Mouse (Mus musculus) embryonic facial prominence, embryonic 13.5 days (tissue): ENCODE data around the gene Sema4c. TPM values are rescaled to one million over a fixed set of nuclear protein-coding genes. Genes with fewer than 3 reads are reported as not detected.

Experiments
- ATAC-seq: fragments of 200-750 bp; cut with Nextera tagmentation; 2 replicates; pipeline ENCODE4 v1.8.0; 2017; ENCODE audit warnings: low read depth; ENCODE audit not compliant: insufficient number of reproducible peaks, insufficient read depth, low FRiP score, low TSS enrichment
- H3K27ac ChIP-seq: fragments of 300-500 bp; sonication (generic); 2 replicates; pipeline ENCODE4 v1.5.1; 2015; ENCODE audit warnings: moderate library complexity, mild to moderate bottlenecking, inconsistent platforms
- H3K27me3 ChIP-seq: fragments of 300-500 bp; sonication (generic); 2 replicates; pipeline ENCODE4 v1.6.1; 2015; ENCODE audit warnings: mild to moderate bottlenecking, inconsistent platforms
- H3K36me3 ChIP-seq: fragments of 300-500 bp; sonication (generic); 2 replicates; pipeline ENCODE4 v1.6.1; 2015; ENCODE audit warnings: mild to moderate bottlenecking, inconsistent platforms
- H3K4me1 ChIP-seq: fragments of 300-500 bp; sonication (generic); 2 replicates; pipeline ENCODE4 v1.6.1; 2015; ENCODE audit warnings: inconsistent platforms
- H3K4me2 ChIP-seq: fragments of 300-500 bp; sonication (generic); 2 replicates; pipeline ENCODE4 v1.6.1; 2015; ENCODE audit warnings: moderate library complexity, mild to moderate bottlenecking, inconsistent platforms
- H3K4me3 ChIP-seq: fragments of 300-500 bp; sonication (generic); 2 replicates; pipeline ENCODE4 v1.5.1; 2015; ENCODE audit warnings: mild to moderate bottlenecking, inconsistent platforms
- H3K9ac ChIP-seq: fragments of 300-500 bp; sonication (generic); 2 replicates; pipeline ENCODE4 v1.6.1; 2015; ENCODE audit warnings: mild to moderate bottlenecking, inconsistent platforms
- H3K9me3 ChIP-seq: fragments of 300-500 bp; sonication (generic); 2 replicates; pipeline ENCODE4 v1.6.1; 2016; ENCODE audit warnings: inconsistent platforms
- WGBS: fragments of 180-500 bp; shearing (Covaris S2); methylation state at CpG from one replicate; pipeline ENCODE4 v1.1.7; 2015; ENCODE audit warnings: mixed read lengths; 5-methylcytosine and 5-hydroxymethylcytosine counted together
- polyA plus RNA-seq: library from polyadenylated mRNA; unstranded; fragments of >200 nt; fragmentation: Nextera tagmentation; extraction: Ambion mirVana; gene quantifications from 2 replicates; pipeline ENCODE4 v1.2.1, GENCODE M21; 2015

Sema4c gene
- polyA plus RNA-seq, 1 experiment from 2014 or later, result 22.5 TPM

DNA sequence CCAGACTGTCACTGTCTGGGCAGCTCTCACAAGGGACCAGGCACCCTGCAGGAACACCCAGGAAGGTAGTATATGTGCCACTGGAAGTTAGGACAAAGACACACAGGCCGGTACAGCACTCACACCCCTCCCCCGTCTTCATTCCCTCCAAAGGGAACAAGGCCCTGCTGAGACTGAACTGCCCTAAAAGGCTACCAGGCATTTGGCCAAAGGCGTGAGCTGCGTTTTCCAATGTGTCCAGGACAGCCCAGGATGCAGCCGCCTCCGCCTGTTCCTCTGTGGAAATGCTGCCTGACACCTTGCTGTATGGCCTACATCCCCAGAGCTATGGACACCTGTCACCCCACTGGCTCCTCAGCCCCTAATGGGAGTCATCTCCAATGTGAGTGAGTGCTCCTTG lies 31.3 kb upstream of the Sema4c start:
- Histone ChIP-seq H3K27ac (peak overlapping the region; percentile 89; the same call in 1 of the 2 replicates), H3K4me1 (peaks cover 63% of the 10 kb centered on the region), H3K27me3 (no peaks in the 10 kb centered on the region), H3K9ac (0 out of 2 replicates have a peak overlapping the region, but pooled peaks have one; percentile 27), H3K4me2 (no peak overlapping the region), H3K36me3 (no peaks in the 10 kb centered on the region), H3K9me3 (no peaks in the 10 kb centered on the region), H3K4me3 (no peak overlapping the region)
- WGBS, result 72% methylated on average over 6 of the region's 6 CpGs
- no peak for ATAC-seq

- H3K27me3 ChIP-seq, result no peaks in the 10 kb centered on the region
- no peaks in the 10 kb centered on the region for H3K36me3 ChIP-seq
- H3K4me2 ChIP-seq, result peak overlapping the region; percentile 31
- peak; percentile 83 for ATAC-seq
- H3K27ac ChIP-seq, result peak overlapping the region; percentile 89
- peak overlapping the region; percentile 27; the same call in 1 of the 2 replicates for H3K9ac ChIP-seq
- no peak overlapping the region for H3K4me3 ChIP-seq
- peaks cover 70% of the 10 kb centered on the region for H3K4me1 ChIP-seq
- WGBS, result 36% methylated on average over 13 of the region's 13 CpGs
- H3K9me3 ChIP-seq, result no peaks in the 10 kb centered on the region
Observed at GRCm38 (mm10) chr1:36588476-36589450, 30.6 kb upstream of the Sema4c start.

- no peaks in the 10 kb centered on the region for H3K36me3 ChIP-seq
- no peak overlapping the region for H3K4me3 ChIP-seq
- 85% methylated on average over 6 of the region's 6 CpGs for WGBS
- H3K9ac ChIP-seq, result no peak overlapping the region
- peaks cover 75% of the 10 kb centered on the region for H3K4me1 ChIP-seq
- ATAC-seq, result no peak
- H3K4me2 ChIP-seq, result no peak overlapping the region
- H3K27ac ChIP-seq, result peak overlapping the region; percentile 89
- no peaks in the 10 kb centered on the region for H3K27me3 ChIP-seq
- H3K9me3 ChIP-seq, result no peaks in the 10 kb centered on the region
Observed at GRCm38 (mm10) chr1:36587860-36588259, 29.7 kb upstream of the Sema4c start.

DNA sequence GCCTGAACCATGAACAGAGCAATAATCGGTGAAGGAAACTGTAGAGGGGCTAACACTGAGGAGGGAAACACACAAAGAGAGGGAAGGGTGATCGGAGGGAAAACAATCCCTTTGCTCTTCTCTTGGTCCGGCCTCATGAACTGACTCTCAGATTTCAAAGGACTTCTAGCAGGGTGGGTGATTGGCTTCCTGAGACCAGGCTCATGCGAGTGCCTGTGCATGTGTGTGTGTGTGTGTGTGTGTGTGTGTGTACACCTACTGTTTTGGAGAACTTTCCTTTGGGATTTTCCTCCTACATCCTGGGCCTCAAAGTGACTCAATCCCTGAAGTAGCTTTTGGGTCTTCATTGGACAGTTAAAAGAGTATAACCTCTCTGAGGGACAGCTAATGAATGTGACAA lies 28.1 kb upstream of the Sema4c start:
- WGBS, result 17% methylated on average over 4 of the region's 4 CpGs
- H3K4me3 ChIP-seq, result no peak overlapping the region
- no peak overlapping the region for H3K4me2 ChIP-seq
- ATAC-seq, result no peak
- H3K36me3 ChIP-seq, result no peaks in the 10 kb centered on the region
- no peaks in the 10 kb centered on the region for H3K27me3 ChIP-seq
- no peaks in the 10 kb centered on the region for H3K9me3 ChIP-seq
- no peak overlapping the region for H3K27ac ChIP-seq
- H3K4me1 ChIP-seq, result peaks cover 75% of the 10 kb centered on the region
- H3K9ac ChIP-seq, result no peak overlapping the region

GRCm38 (mm10) chr1:36583408-36584116 lies 25.4 kb upstream of the Sema4c start:
- H3K27me3 ChIP-seq, result no peaks in the 10 kb centered on the region
- peaks cover 74% of the 10 kb centered on the region for H3K4me1 ChIP-seq
- no peaks in the 10 kb centered on the region for H3K9me3 ChIP-seq
- H3K9ac ChIP-seq, result no peak overlapping the region
- H3K36me3 ChIP-seq, result no peaks in the 10 kb centered on the region
- no peak overlapping the region for H3K27ac ChIP-seq
- no peak overlapping the region for H3K4me3 ChIP-seq
- no peak overlapping the region for H3K4me2 ChIP-seq
- 67% methylated on average over 8 of the region's 8 CpGs for WGBS
- ATAC-seq, result no peak

- H3K9me3 ChIP-seq, result no peaks in the 10 kb centered on the region
- no peaks in the 10 kb centered on the region for H3K27me3 ChIP-seq
- no peak for ATAC-seq
- no peak overlapping the region for H3K27ac ChIP-seq
- WGBS, result 73% methylated on average over 8 of the region's 8 CpGs
- no peaks in the 10 kb centered on the region for H3K36me3 ChIP-seq
- no peak overlapping the region for H3K4me3 ChIP-seq
- H3K4me1 ChIP-seq, result peaks cover 62% of the 10 kb centered on the region
- no peak overlapping the region for H3K9ac ChIP-seq
- H3K4me2 ChIP-seq, result no peak overlapping the region
Observed at GRCm38 (mm10) chr1:36582211-36582610, 24.1 kb upstream of the Sema4c start.

GRCm38 (mm10) chr1:36581260-36581659 lies 23.1 kb upstream of the Sema4c start:
- no peaks in the 10 kb centered on the region for H3K27me3 ChIP-seq
- H3K9me3 ChIP-seq, result no peaks in the 10 kb centered on the region
- H3K4me2 ChIP-seq, result no peak overlapping the region; the same call in 1 of the 2 replicates
- H3K4me1 ChIP-seq, result peaks cover 62% of the 10 kb centered on the region
- no peaks in the 10 kb centered on the region for H3K36me3 ChIP-seq
- H3K4me3 ChIP-seq, result no peak overlapping the region
- 79% methylated on average over 5 of the region's 5 CpGs for WGBS
- no peak overlapping the region for H3K9ac ChIP-seq
- ATAC-seq, result no peak
- H3K27ac ChIP-seq, result peak overlapping the region; percentile 92

GRCm38 (mm10) chr1:36580384-36581207 lies 22.4 kb upstream of the Sema4c start:
- H3K4me1 ChIP-seq, result peaks cover 61% of the 10 kb centered on the region

GRCm38 (mm10) chr1:36579974-36580383 lies 21.8 kb upstream of the Sema4c start:
- Histone ChIP-seq H3K36me3 (no peaks in the 10 kb centered on the region), H3K4me2 (peak overlapping the region; percentile 56), H3K27me3 (no peaks in the 10 kb centered on the region), H3K4me1 (peaks cover 64% of the 10 kb centered on the region), H3K9ac (peak overlapping the region; percentile 54), H3K4me3 (peak overlapping the region; percentile 17), H3K27ac (peak overlapping the region; percentile 92), H3K9me3 (no peaks in the 10 kb centered on the region)
- 10% methylated on average over 6 of the region's 6 CpGs for WGBS
- ATAC-seq, result peak; percentile 50

More at GRCm38 (mm10) chr1:36580384-36581207, 22.4 kb upstream of the Sema4c start:
- no peaks in the 10 kb centered on the region for H3K27me3 ChIP-seq
- H3K9ac ChIP-seq, result peak overlapping the region; percentile 54
- peak overlapping the region; percentile 17 for H3K4me3 ChIP-seq
- WGBS, result 2% methylated on average over 17 of the region's 17 CpGs
- no peaks in the 10 kb centered on the region for H3K9me3 ChIP-seq
- no peaks in the 10 kb centered on the region for H3K36me3 ChIP-seq
- peak overlapping the region; percentile 56 for H3K4me2 ChIP-seq
- ATAC-seq, result peak; percentile 88
- H3K27ac ChIP-seq, result peak overlapping the region; percentile 92

GRCm38 (mm10) chr1:36576991-36577675 lies 19.0 kb upstream of the Sema4c start:
- peaks cover 71% of the 10 kb centered on the region for H3K4me1 ChIP-seq
- WGBS, result 53% methylated on average over 6 of the region's 6 CpGs

More at GRCm38 (mm10) chr1:36576991-36577675, 19.0 kb upstream of the Sema4c start:
- ATAC-seq, result no peak
- Histone ChIP-seq H3K36me3 (no peaks in the 10 kb centered on the region), H3K9me3 (no peaks in the 10 kb centered on the region), H3K27ac (no peak overlapping the region), H3K4me3 (no peak overlapping the region), H3K4me2 (no peak overlapping the region), H3K9ac (no peak overlapping the region), H3K27me3 (no peaks in the 10 kb centered on the region)
